Mouse (Mus musculus) lung, adult 2 months (tissue): ENCODE measurements around the gene Zbtb44. TPM values are rescaled to one million over a fixed set of nuclear protein-coding genes. Genes with fewer than 3 reads are reported as not detected.
A peak's percentile ranks its signal among the peaks of the same experiment; 100 is the strongest.

Experiments used
- DNase-seq: peaks from one replicate; pipeline ENCODE4 v3.0.0; 2022
- H3K4me1 ChIP-seq: fragments of 200-500 bp; 2 replicates; pipeline ENCODE4 v1.6.1; 2011; ENCODE audit warnings: low read length; ENCODE audit not compliant: control insufficient read depth, insufficient read depth
- H3K4me3 ChIP-seq: fragments of 200-500 bp; replicated peaks from 2 replicates; pipeline ENCODE3; 2011; ENCODE audit warnings: low read depth, mild to moderate bottlenecking, control low read depth, low read length; ENCODE audit errors: extremely low read depth
- CTCF ChIP-seq: fragments of 200-500 bp; IDR thresholded peaks from 2 replicates; pipeline ENCODE4 v1.5.1; 2011; ENCODE audit warnings: mild to moderate bottlenecking, low read length, control low read depth; ENCODE audit not compliant: insufficient read depth
- POLR2A ChIP-seq: fragments of 200-500 bp; IDR thresholded peaks from 2 replicates; pipeline ENCODE4 v1.6.1; 2011; ENCODE audit warnings: low read depth, mild to moderate bottlenecking, control low read depth, low read length, borderline replicate concordance; ENCODE audit errors: extremely low read depth
- WGBS: fragments of 180-500 bp; shearing (Covaris S2); methylation state at CpG from one replicate; pipeline ENCODE4 v1.1.7; 2018; 5-methylcytosine and 5-hydroxymethylcytosine counted together
- polyA plus RNA-seq: library from polyadenylated mRNA; depleted of rRNA; stranded (reverse); fragments of >200 nt; gene quantifications from 2 replicates; pipeline ENCODE4 v1.2.3, GENCODE M21; 2012; rRNA removed

The Zbtb44 gene
- polyA plus RNA-seq, 1 experiment = 5.9 TPM

GRCm38 (mm10) chr9:31119882-31120532 is 89.6 kb downstream of the Zbtb44 start:
- Histone ChIP-seq H3K4me3 (no peak overlapping the region), H3K4me1 (no peaks in the 10 kb centered on the region)
- DNase-seq = peak; percentile 46
- 36% methylated on average over 11 of the region's 11 CpGs for WGBS
- no peak for TF ChIP-seq CTCF
- TF ChIP-seq POLR2A = no peak

DNA sequence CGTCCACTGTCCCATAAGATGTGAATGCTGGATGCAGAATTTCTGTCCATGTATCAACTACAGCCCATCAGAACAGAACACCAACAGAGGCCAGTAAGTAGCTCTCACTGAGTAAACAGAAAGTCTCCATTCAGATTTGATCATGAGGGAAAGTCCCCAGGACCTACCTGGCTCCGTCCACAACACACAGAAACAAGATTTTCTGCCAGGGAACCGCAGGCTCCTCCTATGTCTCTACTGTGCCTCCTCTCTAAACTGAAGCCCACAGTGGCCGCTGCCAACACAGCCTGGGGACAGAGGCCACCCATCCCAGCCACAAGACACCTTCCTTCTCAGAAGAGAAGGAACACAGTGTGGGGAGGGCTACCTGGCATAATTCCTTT is 90.1 kb downstream of the Zbtb44 start:
- no peak for DNase-seq
- WGBS = 57% methylated on average over 4 of the region's 4 CpGs
- no peaks in the 10 kb centered on the region for H3K4me1 ChIP-seq
- H3K4me3 ChIP-seq = no peak overlapping the region
- TF ChIP-seq CTCF (no peak), POLR2A (no peak)

GRCm38 (mm10) chr9:31122464-31123030 is 92.1 kb downstream of the Zbtb44 start:
- DNase-seq = no peak
- 65% methylated on average over 13 of the region's 13 CpGs for WGBS
- TF ChIP-seq CTCF (no peak), POLR2A (no peak)
- no peaks in the 10 kb centered on the region for H3K4me1 ChIP-seq
- no peak overlapping the region for H3K4me3 ChIP-seq

Other genes starting within 250 kb of the Zbtb44 start
- gene Adamts15, start 108.2 kb upstream of the Zbtb44 start, polyA plus RNA-seq = 26.6 and 29.6 TPM in 2 replicates
- gene Adamts8, start 88.1 kb upstream of the Zbtb44 start, polyA plus RNA-seq = 8.6 and 11.8 TPM in 2 replicates
- 42.5 and 47.2 TPM in 2 replicates for gene St14, start 101.2 kb downstream of the Zbtb44 start, polyA plus RNA-seq
- 465 and 568 TPM in 2 replicates for gene Aplp2, start 181.2 kb downstream of the Zbtb44 start, polyA plus RNA-seq
- gene Prdm10, start 249.9 kb downstream of the Zbtb44 start, polyA plus RNA-seq = 6.3 and 7.3 TPM in 2 replicates